Mouse (Mus musculus) hindbrain, postnatal 0 days (tissue): ENCODE measurements around the gene Gm20388. TPM values are rescaled to one million over a fixed set of nuclear protein-coding genes. Genes with fewer than 3 reads are reported as not detected.
A peak's percentile ranks its signal among the peaks of the same experiment; 100 is the strongest.

ENCODE experiments used
- ATAC-seq: fragments of 200-750 bp; cut with Nextera tagmentation; 2 replicates; pipeline ENCODE4 v1.8.0; 2017; ENCODE audit warnings: mild to moderate bottlenecking, moderate TSS enrichment, moderate library complexity
- DNase-seq: peaks from one replicate; pipeline ENCODE4 v3.0.0-alpha.2; 2015; ENCODE audit warnings: low spot score
- H3K27ac ChIP-seq: fragments of 300-500 bp; sonication (generic); 2 replicates; pipeline ENCODE4 v1.5.1; 2014; ENCODE audit warnings: mild to moderate bottlenecking
- H3K27me3 ChIP-seq: fragments of 300-500 bp; sonication (generic); 2 replicates; pipeline ENCODE4 v1.6.1; 2014; ENCODE audit warnings: low read length, mixed read lengths; ENCODE audit not compliant: insufficient read depth
- H3K36me3 ChIP-seq: fragments of 300-500 bp; sonication (generic); 2 replicates; pipeline ENCODE4 v1.6.1; 2014; ENCODE audit warnings: low read length, mixed read lengths; ENCODE audit not compliant: insufficient read depth
- H3K4me1 ChIP-seq: fragments of 300-500 bp; sonication (generic); 2 replicates; pipeline ENCODE4 v1.6.1; 2014; ENCODE audit warnings: antibody characterized with exemption, low read length, mixed read lengths; ENCODE audit not compliant: insufficient read depth
- H3K4me2 ChIP-seq: fragments of 300-500 bp; sonication (generic); 2 replicates; pipeline ENCODE4 v1.6.1; 2014; ENCODE audit warnings: low read depth, mild to moderate bottlenecking, low read length, moderate library complexity, mixed read lengths
- H3K4me3 ChIP-seq: fragments of 300-500 bp; sonication (generic); 2 replicates; pipeline ENCODE4 v1.5.1; 2014; ENCODE audit warnings: low read length
- H3K9ac ChIP-seq: fragments of 300-500 bp; sonication (generic); replicated peaks from 2 replicates; pipeline ENCODE4 v1.6.1; 2014; ENCODE audit warnings: mild to moderate bottlenecking, low read length, moderate library complexity, mixed read lengths
- H3K9me3 ChIP-seq: fragments of 300-500 bp; sonication (generic); 2 replicates; pipeline ENCODE4 v1.6.1; 2016; ENCODE audit warnings: low read length, mixed read lengths
- CTCF ChIP-seq: IDR thresholded peaks from 2 replicates; pipeline ENCODE4 v1.5.1; 2016; ENCODE audit warnings: antibody characterized with exemption, control low read depth, low read depth
- WGBS: fragments of 180-500 bp; shearing (Covaris S2); extraction: QIAGEN DNeasy Blood & Tissue Kit; methylation state at CpG from one replicate; pipeline ENCODE4 v1.1.7; 2014; 5-methylcytosine and 5-hydroxymethylcytosine counted together
- polyA plus RNA-seq: library from polyadenylated mRNA; unstranded; fragments of >200 nt; fragmentation: Nextera tagmentation; extraction: Ambion mirVana; gene quantifications from 2 replicates; pipeline ENCODE4 v1.2.1, GENCODE M21; 2015
- total RNA-seq: library from RNA; depleted of rRNA; stranded (reverse); fragments of >200 nt; gene quantifications from 2 replicates; pipeline ENCODE4 v1.2.3, GENCODE M21; 2014

The Gm20388 gene
- total and polyA plus RNA-seq, 2 experiments from 2014 or later, result 71.3 TPM; not detected in 1

- no peak for TF ChIP-seq CTCF
- H3K9ac ChIP-seq, result no peak overlapping the region
- no peak for ATAC-seq
Observed at GRCm38 (mm10) chr8:121985673-121986072, 2075.0 kb downstream of the Gm20388 start.

GRCm38 (mm10) chr8:121987892-121988291 is 2077.3 kb downstream of the Gm20388 start:
- H3K4me2 ChIP-seq, result no peak overlapping the region
- H3K27me3 ChIP-seq, result no peaks in the 10 kb centered on the region
- no peak overlapping the region for H3K27ac ChIP-seq
- ATAC-seq (no peak), DNase-seq (no peak)
- H3K4me3 ChIP-seq, result no peak overlapping the region
- no peak overlapping the region for H3K9ac ChIP-seq
- WGBS, result 93% methylated on average over 5 of the region's 5 CpGs
- no peaks in the 10 kb centered on the region for H3K4me1 ChIP-seq
- H3K9me3 ChIP-seq, result no peaks in the 10 kb centered on the region
- peaks cover 13% of the 10 kb centered on the region; the same call in 1 of the 2 replicates for H3K36me3 ChIP-seq
- TF ChIP-seq CTCF, result no peak

More at GRCm38 (mm10) chr8:121985673-121986072, 2075.0 kb downstream of the Gm20388 start:
- Histone ChIP-seq H3K9me3 (no peaks in the 10 kb centered on the region), H3K27me3 (no peaks in the 10 kb centered on the region), H3K36me3 (peaks cover 13% of the 10 kb centered on the region; the same call in 1 of the 2 replicates), H3K4me2 (no peak overlapping the region), H3K4me3 (no peak overlapping the region), H3K27ac (no peak overlapping the region), H3K4me1 (peaks cover 2% of the 10 kb centered on the region; the same call in 1 of the 2 replicates)
- WGBS, result 100% methylated on average over 3 of the region's 3 CpGs
- no peak for DNase-seq

GRCm38 (mm10) chr8:121990506-121991255 is 2080.0 kb downstream of the Gm20388 start:
- H3K9me3 ChIP-seq, result no peaks in the 10 kb centered on the region
- 0 out of 2 replicates have a peak, but pooled peaks have one; percentile 35 for ATAC-seq
- no peak overlapping the region for H3K4me2 ChIP-seq
- peaks cover 17% of the 10 kb centered on the region; the same call in 1 of the 2 replicates for H3K36me3 ChIP-seq
- no peak for TF ChIP-seq CTCF
- H3K4me1 ChIP-seq, result no peaks in the 10 kb centered on the region
- H3K4me3 ChIP-seq, result no peak overlapping the region
- no peak overlapping the region for H3K27ac ChIP-seq
- DNase-seq, result no peak
- no peak overlapping the region for H3K9ac ChIP-seq
- 73% methylated on average over 9 of the region's 9 CpGs for WGBS
- H3K27me3 ChIP-seq, result no peaks in the 10 kb centered on the region

- Histone ChIP-seq H3K9ac (no peak overlapping the region), H3K9me3 (no peaks in the 10 kb centered on the region), H3K27me3 (no peaks in the 10 kb centered on the region), H3K4me3 (no peak overlapping the region), H3K36me3 (peaks cover 17% of the 10 kb centered on the region; the same call in 1 of the 2 replicates), H3K4me2 (no peak overlapping the region), H3K27ac (no peak overlapping the region), H3K4me1 (no peaks in the 10 kb centered on the region)
- 90% methylated on average over 7 of the region's 7 CpGs for WGBS
- ATAC-seq, result no peak
- DNase-seq, result no peak
- TF ChIP-seq CTCF, result no peak
Observed at GRCm38 (mm10) chr8:121991611-121992010, 2081.0 kb downstream of the Gm20388 start.

GRCm38 (mm10) chr8:121992911-121993310 is 2082.3 kb downstream of the Gm20388 start:
- ATAC-seq (no peak), DNase-seq (no peak)
- 84% methylated on average over 4 of the region's 4 CpGs for WGBS
- Histone ChIP-seq H3K9ac (no peak overlapping the region), H3K4me2 (no peak overlapping the region), H3K4me1 (no peaks in the 10 kb centered on the region), H3K27ac (no peak overlapping the region), H3K27me3 (no peaks in the 10 kb centered on the region), H3K4me3 (no peak overlapping the region), H3K36me3 (peaks cover 22% of the 10 kb centered on the region; the same call in 1 of the 2 replicates), H3K9me3 (no peaks in the 10 kb centered on the region)
- TF ChIP-seq CTCF, result no peak

- 77% methylated on average over 4 of the region's 4 CpGs for WGBS
- no peak for DNase-seq
- H3K27ac ChIP-seq, result no peak overlapping the region
Observed at GRCm38 (mm10) chr8:121995112-121995511, 2084.5 kb downstream of the Gm20388 start.

GRCm38 (mm10) chr8:121995895-121996294 is 2085.3 kb downstream of the Gm20388 start:
- Histone ChIP-seq H3K4me3 (no peak overlapping the region), H3K9ac (no peak overlapping the region), H3K27me3 (no peaks in the 10 kb centered on the region), H3K9me3 (no peaks in the 10 kb centered on the region), H3K27ac (no peak overlapping the region), H3K4me1 (no peaks in the 10 kb centered on the region), H3K36me3 (peaks cover 38% of the 10 kb centered on the region; the same call in 1 of the 2 replicates), H3K4me2 (no peak overlapping the region)
- no peak for TF ChIP-seq CTCF
- DNase-seq (no peak), ATAC-seq (no peak)
- WGBS, result 86% methylated on average over 3 of the region's 3 CpGs

More at GRCm38 (mm10) chr8:121995112-121995511, 2084.5 kb downstream of the Gm20388 start:
- H3K36me3 ChIP-seq, result peaks cover 37% of the 10 kb centered on the region; the same call in 1 of the 2 replicates
- TF ChIP-seq CTCF, result no peak
- H3K4me3 ChIP-seq, result no peak overlapping the region
- H3K4me1 ChIP-seq, result no peaks in the 10 kb centered on the region
- no peak overlapping the region for H3K9ac ChIP-seq
- H3K9me3 ChIP-seq, result no peaks in the 10 kb centered on the region
- H3K27me3 ChIP-seq, result no peaks in the 10 kb centered on the region
- no peak overlapping the region for H3K4me2 ChIP-seq
- ATAC-seq, result no peak
